Mouse (Mus musculus): Measurements from ENCODE around the gene Stx6.

Gene Stx6

DNA sequence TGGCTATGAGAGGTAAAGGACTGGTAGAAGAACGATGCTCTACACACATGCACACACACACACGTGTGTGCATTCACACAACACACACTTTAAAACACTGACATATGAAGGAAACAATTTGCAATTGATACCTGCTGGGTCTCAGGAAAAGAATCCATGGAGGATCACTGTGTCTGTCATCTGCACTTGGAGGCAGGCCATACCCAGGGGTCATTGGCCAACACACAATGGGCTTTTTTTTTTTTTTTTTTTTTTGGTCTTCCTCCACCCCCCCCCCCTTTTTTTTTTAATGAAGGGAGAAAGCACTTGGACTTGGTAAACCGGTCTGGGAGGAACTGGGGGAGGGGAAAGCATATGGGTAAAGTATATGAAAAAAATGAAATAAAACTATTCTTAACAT lies 49.3 kb downstream of the Stx6 start:
- no peak for DNase-seq (ENCODE audit: low spot score)

DNA sequence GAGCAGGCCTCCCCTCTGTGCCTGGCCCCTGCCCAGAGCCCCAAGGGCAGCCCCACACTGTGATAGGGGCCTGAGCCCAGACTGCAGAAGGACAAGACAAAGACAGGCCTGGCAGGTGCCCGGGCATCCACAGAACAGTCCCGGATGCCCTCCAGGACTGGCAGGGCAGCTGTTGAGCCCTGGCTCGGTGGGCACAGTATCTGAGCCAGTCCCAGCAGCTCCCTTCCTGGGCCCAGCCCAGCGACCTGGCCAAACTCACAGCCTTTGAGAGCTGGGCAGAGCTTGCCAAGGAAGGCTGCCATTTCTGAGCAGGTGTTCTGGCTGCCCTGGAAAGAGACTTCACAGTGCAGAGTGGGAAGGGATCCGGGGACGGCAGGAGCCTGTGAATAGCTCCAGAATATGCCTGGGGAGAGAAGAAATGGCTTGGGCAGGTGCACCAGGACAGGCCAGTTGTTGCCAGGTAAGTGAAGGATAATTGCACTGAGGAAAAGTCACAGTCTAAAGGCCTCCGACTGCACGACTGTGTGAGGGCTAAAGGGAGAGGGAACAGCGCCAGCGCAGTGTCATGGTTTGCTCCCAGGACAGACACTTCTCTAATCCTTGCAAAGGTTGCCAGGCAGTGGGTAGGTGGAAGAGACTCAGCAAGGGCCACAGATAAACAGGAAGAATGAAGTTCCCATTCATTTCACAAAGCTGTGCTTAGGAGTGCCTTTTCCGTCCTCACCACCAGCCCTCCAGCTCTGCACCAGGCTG lies 51.7 kb downstream of the Stx6 start:
- DNase-seq (ENCODE audit: low spot score) = peak; percentile 47

DNA sequence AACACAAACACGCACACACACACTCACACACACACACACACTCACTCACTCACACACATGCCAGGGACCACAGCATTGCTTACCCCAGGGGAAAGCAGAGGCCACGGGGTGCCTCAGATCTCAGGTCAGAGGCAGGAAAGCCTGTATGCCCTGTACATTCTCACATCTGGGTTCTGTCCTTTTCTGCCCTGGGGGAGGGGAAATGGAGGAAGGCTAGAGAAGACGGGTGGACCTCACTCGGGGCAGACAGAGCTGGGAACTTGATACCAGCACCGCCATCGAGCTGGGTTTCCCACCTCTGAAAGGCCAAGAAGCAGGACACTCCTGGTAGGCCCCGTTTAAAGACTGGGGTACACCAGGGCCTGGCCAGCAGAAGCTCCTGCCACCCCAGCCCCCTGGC lies 52.5 kb downstream of the Stx6 start:
- DNase-seq (ENCODE audit: low spot score) = no peak

DNA sequence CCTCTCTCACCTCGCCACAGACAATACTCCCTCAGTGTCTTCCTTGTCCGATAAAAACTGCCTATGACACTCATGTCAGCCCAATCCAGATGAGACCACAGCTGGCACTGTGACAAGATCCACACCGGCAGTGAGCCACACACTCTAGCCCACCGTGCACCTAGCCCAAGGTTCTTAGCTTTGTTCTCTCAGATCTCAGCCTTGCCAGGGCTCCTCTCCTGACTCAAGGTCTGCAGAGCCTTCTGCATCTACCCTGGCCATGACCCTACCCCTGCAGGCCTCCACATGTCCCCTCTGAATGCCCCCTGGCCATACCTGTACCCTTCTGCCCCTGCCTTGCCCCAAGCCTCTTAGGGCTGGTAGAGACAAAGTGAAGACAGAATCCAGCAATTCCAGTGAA lies 53.6 kb downstream of the Stx6 start:
- DNase-seq (ENCODE audit: low spot score) = no peak

DNA sequence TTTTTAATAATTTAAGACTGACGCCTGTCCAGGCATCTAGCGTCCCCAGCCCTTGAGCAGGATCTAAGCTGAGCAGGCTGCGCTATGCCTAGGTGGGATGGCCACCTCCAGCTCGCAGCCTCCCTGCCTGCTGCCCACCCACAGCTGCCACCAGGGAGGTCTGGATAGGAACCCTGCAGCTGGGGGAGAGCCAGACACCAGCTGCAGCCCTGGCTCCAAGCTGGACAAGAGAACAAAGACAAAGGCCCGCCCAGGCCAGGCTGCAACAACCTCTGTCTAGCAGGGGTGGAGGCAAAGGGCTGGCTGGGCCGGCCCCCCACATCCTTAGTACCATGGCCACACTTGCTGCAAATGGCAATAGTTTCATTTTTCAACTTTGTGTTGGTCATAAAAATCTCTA lies 54.0 kb downstream of the Stx6 start:
- peak; percentile 74 for DNase-seq (ENCODE audit: low spot score)

DNA sequence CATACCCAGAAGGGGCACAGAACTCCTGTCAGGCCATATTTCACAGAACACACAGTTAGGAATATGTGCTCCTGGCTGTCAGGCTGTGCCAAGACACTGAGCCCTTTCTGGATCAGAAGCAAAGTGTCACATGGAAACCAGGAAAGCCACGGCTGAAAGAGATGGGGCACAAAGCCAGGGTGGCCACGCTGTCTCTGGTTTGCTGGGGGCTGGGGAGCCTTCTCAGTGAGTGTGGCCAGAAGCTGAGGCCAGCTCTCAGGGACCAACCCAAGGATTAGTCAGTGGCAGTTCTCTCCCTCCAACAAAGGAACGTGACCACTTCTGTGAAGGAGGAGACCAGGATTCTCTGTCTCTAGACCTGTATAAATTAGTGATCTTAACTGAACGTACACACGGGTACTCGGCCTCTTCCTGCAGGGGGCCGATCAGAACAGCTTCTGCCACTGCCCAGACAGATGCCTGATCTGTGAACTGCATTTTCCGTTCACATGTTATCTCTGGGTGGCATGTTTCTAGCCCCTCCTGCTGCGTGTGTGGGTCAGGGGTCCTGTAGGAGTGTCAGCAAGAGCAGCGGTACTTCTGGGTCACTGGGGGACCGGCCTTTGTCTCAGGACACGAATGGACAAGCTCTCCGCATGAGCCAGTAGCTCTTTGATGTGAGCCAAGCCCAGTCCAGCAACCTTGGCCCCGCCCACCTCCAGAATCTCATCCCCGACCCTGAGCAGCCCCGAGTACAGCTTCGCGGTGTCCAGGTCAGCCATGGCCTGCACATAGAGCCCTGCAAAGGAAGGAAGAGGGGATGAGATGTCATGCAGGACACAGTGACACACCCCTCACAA lies 54.6 kb downstream of the Stx6 start:
- peak; percentile 73 for DNase-seq (ENCODE audit: low spot score)

DNA sequence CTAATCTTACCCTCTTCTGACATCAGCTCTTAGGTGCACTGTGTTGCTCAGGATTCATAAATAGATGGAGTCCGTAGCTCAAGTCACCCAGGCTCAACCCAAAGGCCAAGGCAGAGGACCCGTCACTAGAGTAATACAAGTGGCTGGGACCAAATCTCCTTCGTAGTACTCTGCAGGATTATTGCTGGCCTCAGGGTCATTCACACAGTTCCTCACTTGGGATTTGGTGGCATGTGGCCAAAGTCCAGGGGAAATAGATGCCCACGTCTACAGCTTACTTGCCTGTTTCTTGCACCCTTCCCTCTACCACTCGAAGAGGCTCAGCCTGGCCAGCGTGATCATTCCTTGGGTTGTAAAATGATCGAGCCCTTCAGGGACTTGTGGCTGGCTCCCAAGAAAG lies 55.4 kb downstream of the Stx6 start:
- no peak for DNase-seq (ENCODE audit: low spot score)

DNA sequence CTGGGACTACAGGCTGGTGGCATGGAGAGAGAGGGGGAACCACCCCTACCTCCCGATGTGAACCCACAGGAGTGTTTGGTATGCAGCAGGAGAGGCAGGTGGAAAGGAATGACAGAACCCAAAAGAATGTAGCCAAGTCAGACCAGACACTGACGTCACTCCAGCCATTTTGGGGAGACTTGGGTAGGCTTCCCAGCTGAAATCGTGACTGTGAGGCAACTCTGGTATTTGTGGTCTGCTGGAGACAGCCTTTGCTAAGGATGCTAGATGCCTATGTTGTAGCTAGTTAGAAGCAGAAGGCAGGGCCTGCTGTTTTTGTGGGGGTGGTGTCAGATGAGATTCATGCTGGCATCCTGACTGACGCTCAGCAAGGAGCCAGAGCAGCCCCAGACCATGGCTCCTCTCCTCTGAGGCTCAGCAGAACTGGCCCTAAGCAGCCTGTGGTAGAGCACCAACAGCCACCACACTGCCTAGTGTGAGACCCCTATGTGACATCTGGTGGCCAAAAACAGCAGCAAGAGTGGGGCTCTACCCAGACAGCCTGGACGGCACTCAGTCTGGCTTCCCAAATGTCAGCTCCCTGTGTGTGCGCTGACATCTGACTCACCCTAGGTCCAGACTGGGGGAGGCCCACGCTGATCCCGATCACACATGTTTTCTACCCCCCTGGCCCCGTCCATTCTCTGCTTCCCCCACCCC lies 56.7 kb downstream of the Stx6 start:
- DNase-seq (ENCODE audit: low spot score) = no peak

DNA sequence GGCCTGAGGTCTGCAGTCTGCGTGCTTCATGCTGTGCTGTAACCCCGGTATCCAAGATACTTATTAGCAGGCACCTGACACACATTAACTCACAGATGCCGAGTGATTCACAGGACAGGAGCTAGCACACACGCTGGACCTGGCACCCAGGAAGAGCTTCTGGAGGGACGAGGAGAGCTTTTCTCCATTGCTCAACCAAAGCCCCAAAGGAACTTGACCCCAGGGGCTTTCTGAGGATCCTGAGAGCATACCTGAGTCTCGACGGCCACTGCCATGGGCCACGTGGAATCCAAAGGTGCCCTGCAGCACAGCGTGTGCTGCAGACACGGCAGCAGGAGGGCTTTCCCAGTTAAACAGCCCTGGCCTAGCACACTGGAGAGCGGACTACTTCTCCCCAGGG lies 57.8 kb downstream of the Stx6 start:
- DNase-seq (ENCODE audit: low spot score) = no peak

DNA sequence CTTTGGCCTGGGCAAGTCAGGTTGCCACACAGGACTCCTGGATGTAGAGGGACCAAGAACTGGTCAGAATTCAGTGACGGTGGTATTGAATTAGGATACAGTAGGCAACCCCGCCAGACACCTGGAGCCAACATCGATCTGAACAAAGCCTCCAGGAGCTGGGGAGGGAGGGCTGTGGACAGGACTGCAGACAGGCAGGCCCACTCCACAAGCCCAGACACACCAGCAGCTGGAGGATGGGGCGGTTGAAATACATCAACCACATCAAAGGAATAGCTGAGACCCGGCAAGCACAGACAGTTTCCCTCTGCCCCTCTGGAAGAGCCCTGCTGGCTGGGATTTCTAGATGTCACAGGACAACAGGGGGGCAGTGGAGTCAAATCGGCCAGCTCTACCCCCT lies 58.3 kb downstream of the Stx6 start:
- DNase-seq (ENCODE audit: low spot score) = no peak

DNA sequence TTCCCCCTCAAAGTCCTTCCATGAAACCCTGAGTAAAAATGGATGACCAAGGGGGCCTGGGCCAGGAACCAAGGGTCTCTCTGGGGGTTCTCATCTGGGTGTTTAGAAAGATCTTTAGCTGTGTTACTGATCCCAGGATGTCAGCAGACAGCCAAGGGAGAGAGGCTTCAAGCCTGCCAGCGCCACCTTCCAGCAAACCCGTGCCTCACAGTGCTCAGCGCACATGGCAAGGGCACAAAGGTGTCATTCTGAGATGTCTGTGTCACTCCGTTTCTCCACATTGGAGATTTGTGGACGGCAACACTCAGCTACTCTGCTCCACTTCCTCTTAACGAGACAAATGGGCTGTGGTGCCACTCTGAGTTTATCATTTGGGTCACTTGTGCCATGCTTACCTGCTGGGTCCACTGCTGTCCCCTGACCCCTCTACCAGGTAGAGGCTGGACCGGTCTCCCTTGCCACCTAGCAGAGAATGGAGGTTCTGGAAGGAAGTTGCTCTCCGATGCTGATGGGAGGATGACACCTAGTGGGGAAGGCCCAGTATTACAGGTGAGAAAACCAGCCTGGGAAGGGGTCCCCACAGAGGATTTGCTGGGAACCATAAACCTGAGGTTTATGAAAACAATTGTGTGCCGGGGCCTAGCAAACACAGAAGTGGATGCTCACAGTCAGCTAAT lies 59.5 kb downstream of the Stx6 start:
- no peak for DNase-seq (ENCODE audit: low spot score)

DNA sequence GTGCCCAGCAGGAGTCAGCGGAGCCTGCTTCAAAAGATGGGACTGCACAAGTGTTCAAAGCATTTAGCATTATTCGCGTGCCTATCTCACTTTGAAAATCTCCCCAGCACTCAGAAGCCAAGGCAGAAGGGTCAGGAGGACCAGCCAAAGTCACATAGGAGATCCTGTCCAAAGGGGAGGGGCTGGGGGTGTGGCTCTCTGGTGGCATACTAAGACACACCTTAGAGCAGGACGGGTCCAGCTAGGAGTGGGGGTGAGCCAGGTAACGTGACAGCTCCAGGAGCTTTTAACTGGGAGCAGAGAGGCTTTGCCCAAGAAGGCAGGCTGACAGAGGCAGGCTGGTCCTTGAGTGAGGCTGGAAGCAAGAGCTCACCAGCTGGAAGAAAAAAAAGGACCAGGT lies 60.4 kb downstream of the Stx6 start:
- no peak for DNase-seq (ENCODE audit: low spot score)

DNA sequence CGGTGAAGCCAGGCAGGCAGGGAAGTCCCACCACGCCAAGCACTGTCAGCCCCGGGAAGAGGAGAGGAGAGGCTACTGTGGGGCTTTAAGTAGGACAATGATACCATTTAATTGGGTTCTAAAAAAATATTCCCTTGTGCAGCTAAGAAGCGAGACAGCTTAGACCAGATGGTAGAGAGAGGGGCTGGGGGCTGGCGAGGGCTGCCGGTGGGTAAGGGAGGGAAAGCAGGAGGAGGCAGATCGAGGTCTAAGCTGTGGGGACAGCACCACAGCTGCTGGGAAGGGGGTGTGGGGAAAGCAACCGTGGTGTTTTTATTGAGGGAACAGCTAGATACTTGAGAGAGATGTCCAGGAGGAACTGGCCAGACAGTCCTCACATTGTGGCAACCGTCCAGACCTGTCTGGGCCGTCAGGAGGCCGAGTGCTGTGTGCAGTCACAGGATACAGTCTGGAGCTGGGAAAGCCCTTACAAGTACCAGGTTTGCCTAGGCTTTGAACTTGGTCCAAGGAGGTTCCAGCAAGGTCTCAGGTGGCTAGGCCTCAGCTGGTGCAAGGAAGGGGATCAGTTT lies 63.7 kb downstream of the Stx6 start:
- peak; percentile 73 for DNase-seq (ENCODE audit: low spot score)

DNA sequence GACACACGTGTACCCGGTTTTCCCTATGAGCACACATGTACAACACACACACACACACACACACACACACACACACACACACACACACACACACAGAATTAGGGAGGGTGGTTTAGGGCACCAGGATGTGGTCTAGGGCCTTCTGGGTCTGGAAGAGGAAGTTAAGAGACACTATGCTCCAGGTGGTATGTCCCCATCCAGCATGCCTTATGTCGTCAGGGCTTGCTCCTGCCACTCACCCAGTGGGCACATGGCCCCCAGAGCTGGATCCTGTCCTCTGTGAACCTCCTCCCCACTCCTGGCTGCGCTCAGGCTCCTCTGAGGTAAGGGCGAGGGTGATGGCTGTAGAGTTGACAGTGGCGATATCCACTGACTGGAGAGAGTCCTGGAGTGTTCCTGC lies 64.5 kb downstream of the Stx6 start:
- DNase-seq (ENCODE audit: low spot score) = no peak

DNA sequence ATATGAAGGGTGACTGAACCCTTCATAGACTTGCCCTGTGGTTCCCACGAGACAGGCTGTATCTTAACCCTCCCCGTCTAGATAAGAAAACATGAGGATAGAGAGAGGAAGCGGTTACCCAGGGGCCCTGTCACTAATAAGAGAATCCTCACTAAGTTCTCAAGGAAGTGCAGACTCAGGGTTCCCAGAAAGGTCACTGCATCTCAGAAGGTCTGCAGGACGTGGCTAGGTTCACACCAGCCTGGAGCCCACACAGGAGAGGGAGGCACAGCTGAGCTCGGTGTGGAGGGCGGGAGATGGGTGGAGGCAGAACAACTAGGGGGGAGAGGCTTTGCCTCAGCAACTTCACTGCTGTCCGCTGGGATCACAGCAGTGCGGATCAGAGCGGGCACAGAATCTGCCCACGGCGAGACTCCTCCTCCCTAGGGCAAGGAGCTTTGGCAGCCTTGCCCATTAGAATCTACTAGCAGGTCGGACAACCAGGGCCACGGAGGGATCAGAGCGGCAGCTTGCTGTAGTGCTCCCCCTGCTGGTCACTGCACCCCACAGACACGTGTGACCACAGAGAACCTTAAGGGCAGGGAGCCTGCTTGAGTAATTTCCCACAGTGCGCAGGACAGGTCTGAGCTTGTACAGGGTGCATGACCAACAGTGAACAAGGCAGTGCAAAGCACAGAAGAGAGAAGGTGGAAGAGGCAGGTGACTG lies 65.5 kb downstream of the Stx6 start:
- DNase-seq (ENCODE audit: low spot score) = peak; percentile 94

DNA sequence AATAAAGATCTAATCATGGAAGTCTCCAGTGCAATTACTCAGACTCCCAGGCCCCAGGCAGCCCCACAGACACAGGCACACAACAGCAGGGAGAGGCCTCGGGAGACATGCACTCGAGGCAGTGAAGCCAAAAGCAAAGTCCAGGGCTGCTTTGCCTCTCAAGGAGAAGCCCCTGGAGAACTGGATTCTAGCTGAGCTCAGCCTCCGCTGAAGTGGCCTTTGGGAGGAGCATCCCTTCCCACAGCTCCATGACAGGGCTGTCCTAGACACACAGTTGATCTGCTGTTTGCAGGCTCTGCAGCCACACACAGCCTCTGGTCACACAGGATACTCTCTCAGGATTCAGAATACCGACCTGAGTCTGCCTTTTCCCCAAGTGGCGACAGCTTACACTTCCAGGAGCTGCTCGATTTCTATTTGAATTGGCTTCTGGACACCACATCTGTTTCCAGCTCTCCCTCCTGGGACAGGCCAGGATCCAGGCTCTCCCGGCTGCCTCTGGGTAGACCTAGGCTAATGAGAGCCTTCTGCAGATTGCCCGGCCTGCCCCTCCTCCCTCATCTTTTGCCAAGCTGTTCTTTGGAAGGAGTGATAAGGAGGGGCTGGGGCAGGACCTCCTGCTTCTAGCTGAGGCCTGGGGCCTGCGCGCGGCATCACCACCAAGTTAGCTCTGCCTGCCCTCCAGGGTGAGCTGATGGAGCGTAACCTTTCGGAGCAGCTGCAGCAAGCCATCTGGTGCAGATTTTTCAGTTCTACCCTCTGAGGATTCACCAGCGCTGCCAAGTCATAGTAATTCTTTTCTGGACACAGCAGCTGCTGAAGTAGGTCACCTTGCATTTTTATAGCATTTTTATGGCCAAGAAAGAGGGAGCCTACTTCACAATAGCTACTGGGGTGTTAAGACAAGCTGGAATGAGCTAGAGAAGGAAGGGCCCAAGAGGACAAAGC lies 71.2 kb downstream of the Stx6 start:
- no peak for DNase-seq (ENCODE audit: low spot score)

DNA sequence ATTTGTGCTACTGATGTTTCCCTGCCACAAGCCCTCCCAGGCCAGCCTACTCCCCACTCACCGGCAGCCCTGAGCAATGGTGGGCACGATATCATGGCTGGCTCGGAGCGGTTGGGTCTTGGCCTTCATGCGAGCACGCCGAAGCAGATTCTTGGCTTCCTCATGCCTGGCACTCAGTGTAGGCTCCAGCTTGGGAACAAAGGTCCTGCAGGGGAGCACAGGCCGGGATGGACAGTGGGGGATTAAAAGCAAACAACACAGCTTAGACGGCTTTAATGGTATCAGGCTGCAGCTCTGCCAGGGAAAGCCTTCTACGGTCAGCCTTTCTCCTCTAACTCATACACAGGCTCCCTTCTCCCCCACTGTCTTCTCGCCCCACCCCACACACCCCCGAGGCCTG lies 73.9 kb downstream of the Stx6 start:
- DNase-seq (ENCODE audit: low spot score) = no peak

DNA sequence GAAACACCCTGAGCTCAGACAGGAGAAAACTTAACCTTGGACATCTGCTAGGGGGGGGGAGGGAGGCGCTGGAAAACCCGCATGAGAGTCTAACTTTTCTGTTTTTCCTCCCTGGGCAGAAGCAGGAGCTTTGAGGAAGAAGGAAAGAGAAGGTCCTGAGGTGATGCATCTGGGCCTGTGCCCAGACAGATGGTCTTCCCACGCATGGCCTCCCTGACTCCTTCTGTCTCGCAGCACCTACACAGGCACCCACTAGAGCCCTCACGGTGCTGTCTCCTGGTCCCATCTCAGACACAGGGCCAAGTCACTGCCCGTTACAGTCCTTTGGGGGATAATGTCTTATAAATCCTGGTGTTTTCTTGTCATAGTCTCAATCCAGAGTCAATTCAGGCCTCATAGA lies 74.3 kb downstream of the Stx6 start:
- no peak for DNase-seq (ENCODE audit: low spot score)

DNA sequence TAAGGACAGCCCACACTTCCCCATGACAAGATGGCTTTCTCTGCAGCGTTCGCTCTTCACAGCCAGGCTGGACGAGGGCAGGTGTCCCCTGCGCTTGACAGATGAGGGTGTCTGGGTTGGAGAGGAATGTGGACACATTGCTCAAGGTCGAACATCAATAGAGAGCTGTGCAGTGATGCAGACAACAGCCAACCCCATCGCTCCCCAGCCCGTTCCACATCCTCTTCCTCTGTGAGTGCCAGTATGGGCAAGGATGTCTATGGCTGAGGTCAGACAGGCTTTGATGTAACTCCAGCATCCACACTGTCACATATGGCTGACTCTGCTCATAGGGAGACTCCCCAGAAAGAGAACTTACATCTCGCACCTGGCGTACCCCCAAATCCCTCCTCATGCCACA lies 74.9 kb downstream of the Stx6 start:
- no peak for DNase-seq (ENCODE audit: low spot score)

DNA sequence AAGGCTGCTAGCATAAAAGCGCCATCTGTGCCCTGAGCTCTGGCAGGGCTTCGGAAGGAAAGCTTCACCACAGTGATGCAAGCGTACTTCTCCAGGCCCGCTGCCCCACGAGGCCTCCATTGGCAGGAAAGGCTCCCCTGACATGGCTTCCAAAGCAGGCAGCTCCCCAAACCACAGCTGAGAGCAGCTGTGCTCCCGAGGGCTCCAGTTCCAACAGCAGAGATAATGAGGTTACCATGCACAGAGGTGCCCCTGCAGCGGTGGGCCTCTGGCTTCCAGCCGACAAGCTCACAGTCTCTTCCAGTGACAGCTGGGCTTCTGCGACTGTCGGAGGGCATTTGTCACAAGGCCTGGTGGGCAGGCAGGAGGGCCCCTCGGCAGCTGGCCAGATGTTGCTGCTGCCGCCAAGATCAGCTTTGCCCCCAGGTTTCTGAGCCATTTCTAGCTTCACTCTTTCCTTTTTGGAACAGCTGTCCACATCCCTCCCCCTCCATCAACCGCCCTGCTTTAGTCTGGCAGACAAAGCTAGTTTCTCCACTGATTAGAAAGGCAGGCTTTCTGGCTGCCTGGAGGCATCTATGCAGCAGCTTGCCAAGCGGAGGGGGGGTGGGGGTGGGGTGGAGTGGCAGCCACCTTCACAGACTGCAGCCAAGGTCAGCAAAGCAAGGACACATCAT lies 75.6 kb downstream of the Stx6 start:
- DNase-seq (ENCODE audit: low spot score) = peak; percentile 77

Measured in testis, postnatal 10 days (tissue).